Mouse (Mus musculus) CD4-positive helper T cell, adult 2 months (primary cell): ENCODE data around the gene Kif5c.

Experiments used
- DNase-seq: peaks from one replicate; pipeline ENCODE4 v3.0.0-alpha.2; 2012; ENCODE audit warnings: low read depth, missing footprints, low spot score

Kif5c gene

GRCm38 (mm10) chr2:49719854-49720253 lies 100.8 kb downstream of the Kif5c start:
- no peak for DNase-seq

GRCm38 (mm10) chr2:49720343-49720742 lies 101.2 kb downstream of the Kif5c start:
- DNase-seq: no peak

GRCm38 (mm10) chr2:49722331-49722730 lies 103.2 kb downstream of the Kif5c start:
- no peak for DNase-seq

- no peak for DNase-seq
These were observed 103.9 kb downstream of the Kif5c start for GRCm38 (mm10) chr2:49722983-49723382.

- DNase-seq: no peak
These were observed 107.6 kb downstream of the Kif5c start for GRCm38 (mm10) chr2:49726672-49727071.

- DNase-seq: peak; percentile 58
These were observed 108.1 kb downstream of the Kif5c start for GRCm38 (mm10) chr2:49727199-49727598.

- no peak for DNase-seq
These were observed 108.6 kb downstream of the Kif5c start for GRCm38 (mm10) chr2:49727686-49728085.

GRCm38 (mm10) chr2:49728896-49729610 lies 110.0 kb downstream of the Kif5c start:
- no peak for DNase-seq

- DNase-seq: no peak
These were observed 110.5 kb downstream of the Kif5c start for GRCm38 (mm10) chr2:49729611-49729969.

GRCm38 (mm10) chr2:49730183-49730582 lies 111.1 kb downstream of the Kif5c start:
- no peak for DNase-seq

- no peak for DNase-seq
These were observed 113.9 kb downstream of the Kif5c start for GRCm38 (mm10) chr2:49732745-49733655.

- peak; percentile 69 for DNase-seq
These were observed 114.5 kb downstream of the Kif5c start for GRCm38 (mm10) chr2:49733656-49734008.

- DNase-seq: peak; percentile 86
These were observed 115.1 kb downstream of the Kif5c start for GRCm38 (mm10) chr2:49734013-49734780.

- no peak for DNase-seq
These were observed 116.3 kb downstream of the Kif5c start for GRCm38 (mm10) chr2:49735386-49735785.

- no peak for DNase-seq
These were observed 119.9 kb downstream of the Kif5c start for GRCm38 (mm10) chr2:49739046-49739445.

- DNase-seq: no peak
These were observed 121.9 kb downstream of the Kif5c start for GRCm38 (mm10) chr2:49741026-49741425.

GRCm38 (mm10) chr2:49741895-49742734 lies 123.0 kb downstream of the Kif5c start:
- peak; percentile 55 for DNase-seq

GRCm38 (mm10) chr2:49742919-49743318 lies 123.8 kb downstream of the Kif5c start:
- DNase-seq: no peak

- no peak for DNase-seq
These were observed 124.7 kb downstream of the Kif5c start for GRCm38 (mm10) chr2:49743775-49744174.

GRCm38 (mm10) chr2:49744251-49745093 lies 125.4 kb downstream of the Kif5c start:
- DNase-seq: peak; percentile 26
